Mouse (Mus musculus) midbrain, postnatal 0 days (tissue): Measurements from ENCODE around the gene Nat8f6. TPM values are rescaled to one million over a fixed set of nuclear protein-coding genes. Genes with fewer than 3 reads are reported as not detected.

ENCODE experiments used
- ATAC-seq: fragments of 200-750 bp; cut with Nextera tagmentation; 2 replicates; pipeline ENCODE4 v1.8.0; 2017; ENCODE audit warnings: moderate number of reproducible peaks, mild to moderate bottlenecking, moderate TSS enrichment, moderate library complexity; ENCODE audit not compliant: low FRiP score
- DNase-seq: peaks from one replicate; pipeline ENCODE4 v3.0.0-alpha.2; 2015; ENCODE audit warnings: low spot score
- H3K27ac ChIP-seq: fragments of 300-500 bp; sonication (generic); 2 replicates; pipeline ENCODE4 v1.5.1; 2014; ENCODE audit warnings: low read depth, mild to moderate bottlenecking, low read length, mixed read lengths
- H3K27me3 ChIP-seq: fragments of 300-500 bp; sonication (generic); 2 replicates; pipeline ENCODE4 v1.6.1; 2014; ENCODE audit warnings: low read length, control low read depth, mixed read lengths; ENCODE audit not compliant: insufficient read depth
- H3K36me3 ChIP-seq: fragments of 300-500 bp; sonication (generic); 2 replicates; pipeline ENCODE4 v1.6.1; 2014; ENCODE audit warnings: low read length, control low read depth, mixed read lengths; ENCODE audit not compliant: insufficient read depth
- H3K4me1 ChIP-seq: fragments of 300-500 bp; sonication (generic); 2 replicates; pipeline ENCODE4 v1.6.1; 2014; ENCODE audit warnings: mild to moderate bottlenecking, control low read depth, antibody characterized with exemption, low read length, mixed read lengths; ENCODE audit not compliant: insufficient read depth
- H3K4me2 ChIP-seq: fragments of 300-500 bp; sonication (generic); 2 replicates; pipeline ENCODE4 v1.6.1; 2014; ENCODE audit warnings: low read depth, mild to moderate bottlenecking, low read length, mixed read lengths; ENCODE audit not compliant: poor library complexity, severe bottlenecking
- H3K4me3 ChIP-seq: fragments of 300-500 bp; sonication (generic); 2 replicates; pipeline ENCODE4 v1.5.1; 2014; ENCODE audit warnings: low read depth, mild to moderate bottlenecking, low read length, moderate library complexity
- H3K9ac ChIP-seq: fragments of 300-500 bp; sonication (generic); replicated peaks from 2 replicates; pipeline ENCODE4 v1.6.1; 2014; ENCODE audit warnings: mild to moderate bottlenecking, low read length, moderate library complexity, mixed read lengths; ENCODE audit not compliant: poor library complexity, severe bottlenecking
- H3K9me3 ChIP-seq: fragments of 300-500 bp; sonication (generic); 2 replicates; pipeline ENCODE4 v1.6.1; 2016; ENCODE audit warnings: low read length, control low read depth
- CTCF ChIP-seq: IDR thresholded peaks from 2 replicates; pipeline ENCODE4 v1.5.1; 2016; ENCODE audit warnings: antibody characterized with exemption, mild to moderate bottlenecking
- WGBS: fragments of 180-500 bp; shearing (Covaris S2); extraction: QIAGEN DNeasy Blood & Tissue Kit; methylation state at CpG from one replicate; pipeline ENCODE4 v1.1.7; 2014; 5-methylcytosine and 5-hydroxymethylcytosine counted together
- polyA plus RNA-seq: library from polyadenylated mRNA; unstranded; fragments of >200 nt; fragmentation: Nextera tagmentation; extraction: Ambion mirVana; gene quantifications from 2 replicates; pipeline ENCODE4 v1.2.1, GENCODE M21; 2015
- total RNA-seq: library from RNA; depleted of rRNA; stranded (reverse); fragments of >200 nt; gene quantifications from 2 replicates; pipeline ENCODE4 v1.2.3, GENCODE M21; 2014

Nat8f6 gene
- total and polyA plus RNA-seq, 2 experiments from 2014 or later: not detected

- Histone ChIP-seq H3K4me2 (no peak overlapping the region), H3K27ac (no peak overlapping the region), H3K4me1 (no peaks in the 10 kb centered on the region), H3K9ac (no peak overlapping the region), H3K27me3 (no peaks in the 10 kb centered on the region), H3K4me3 (no peak overlapping the region), H3K9me3 (no peaks in the 10 kb centered on the region), H3K36me3 (no peaks in the 10 kb centered on the region)
- TF ChIP-seq CTCF: no peak
- DNase-seq (no peak), ATAC-seq (no peak)
- 90% methylated on average over 2 of the region's 2 CpGs for WGBS
Measured at GRCm38 (mm10) chr6:85863840-85864239, 43.1 kb upstream of the Nat8f6 start.

- H3K9ac ChIP-seq: no peak overlapping the region
- H3K27me3 ChIP-seq: no peaks in the 10 kb centered on the region
- H3K36me3 ChIP-seq: no peaks in the 10 kb centered on the region
- no peak overlapping the region for H3K4me2 ChIP-seq
- 93% methylated on average over 2 of the region's 2 CpGs for WGBS
- H3K27ac ChIP-seq: no peak overlapping the region
- no peak overlapping the region for H3K4me3 ChIP-seq
- no peak for TF ChIP-seq CTCF
- H3K9me3 ChIP-seq: no peaks in the 10 kb centered on the region
- no peaks in the 10 kb centered on the region for H3K4me1 ChIP-seq
- DNase-seq (no peak), ATAC-seq (no peak)
Measured at GRCm38 (mm10) chr6:85863136-85863535, 42.4 kb upstream of the Nat8f6 start.

- H3K27ac ChIP-seq: no peak overlapping the region
- no peaks in the 10 kb centered on the region for H3K9me3 ChIP-seq
- DNase-seq (no peak), ATAC-seq (no peak)
- 79% methylated on average over 3 of the region's 3 CpGs for WGBS
- no peak overlapping the region for H3K4me3 ChIP-seq
- no peaks in the 10 kb centered on the region for H3K36me3 ChIP-seq
- no peaks in the 10 kb centered on the region for H3K27me3 ChIP-seq
- no peak overlapping the region for H3K4me2 ChIP-seq
- no peak overlapping the region for H3K9ac ChIP-seq
- H3K4me1 ChIP-seq: no peaks in the 10 kb centered on the region
- no peak for TF ChIP-seq CTCF
Measured at GRCm38 (mm10) chr6:85862565-85862964, 41.8 kb upstream of the Nat8f6 start.

- Histone ChIP-seq H3K4me2 (no peak overlapping the region), H3K36me3 (no peaks in the 10 kb centered on the region), H3K27me3 (no peaks in the 10 kb centered on the region), H3K4me1 (no peaks in the 10 kb centered on the region), H3K9me3 (no peaks in the 10 kb centered on the region), H3K27ac (no peak overlapping the region), H3K4me3 (no peak overlapping the region), H3K9ac (no peak overlapping the region)
- WGBS: 93% methylated on average over 3 of the region's 3 CpGs
- no peak for DNase-seq
- ATAC-seq: no peak
- no peak for TF ChIP-seq CTCF
Measured at GRCm38 (mm10) chr6:85861247-85861646, 40.5 kb upstream of the Nat8f6 start.

- WGBS: 69% methylated on average over 1 of the region's 1 CpGs
- ATAC-seq: peak; percentile 89
Measured at GRCm38 (mm10) chr6:85856194-85856678, 35.5 kb upstream of the Nat8f6 start.

GRCm38 (mm10) chr6:85853481-85853880 is 32.7 kb upstream of the Nat8f6 start:
- ATAC-seq (no peak), DNase-seq (no peak)
- no peak overlapping the region for H3K27ac ChIP-seq
- no peak overlapping the region for H3K4me2 ChIP-seq
- H3K27me3 ChIP-seq: no peaks in the 10 kb centered on the region
- no peak for TF ChIP-seq CTCF
- no peak overlapping the region for H3K9ac ChIP-seq
- H3K9me3 ChIP-seq: no peaks in the 10 kb centered on the region
- no peaks in the 10 kb centered on the region for H3K36me3 ChIP-seq
- H3K4me3 ChIP-seq: no peak overlapping the region
- H3K4me1 ChIP-seq: no peaks in the 10 kb centered on the region
- WGBS: 73% methylated on average over 3 of the region's 3 CpGs

More at GRCm38 (mm10) chr6:85856194-85856678, 35.5 kb upstream of the Nat8f6 start:
- Histone ChIP-seq H3K27ac (no peak overlapping the region), H3K9me3 (no peaks in the 10 kb centered on the region), H3K4me3 (no peak overlapping the region), H3K36me3 (no peaks in the 10 kb centered on the region), H3K4me2 (no peak overlapping the region), H3K27me3 (no peaks in the 10 kb centered on the region), H3K4me1 (no peaks in the 10 kb centered on the region), H3K9ac (no peak overlapping the region)
- DNase-seq: peak; percentile 79
- no peak for TF ChIP-seq CTCF
